Mouse (Mus musculus) forebrain, embryonic 16.5 days (tissue): Measurements from ENCODE around the gene Mapk3. TPM values are rescaled to one million over a fixed set of nuclear protein-coding genes. Genes with fewer than 3 reads are reported as not detected.

Experiments used
- ATAC-seq: fragments of 200-750 bp; cut with Nextera tagmentation; 2 replicates; pipeline ENCODE4 v1.8.0; 2017; ENCODE audit warnings: mild to moderate bottlenecking, moderate library complexity
- H3K27ac ChIP-seq: fragments of 300-500 bp; sonication (generic); 2 replicates; pipeline ENCODE4 v1.5.1; 2014; ENCODE audit warnings: low read length, control low read depth
- H3K27me3 ChIP-seq: fragments of 300-500 bp; sonication (generic); replicated peaks from 2 replicates; pipeline ENCODE4 v1.6.1; 2014; ENCODE audit warnings: low read length; ENCODE audit not compliant: control insufficient read depth, insufficient read depth
- H3K36me3 ChIP-seq: fragments of 300-500 bp; sonication (generic); 2 replicates; pipeline ENCODE4 v1.6.1; 2014; ENCODE audit not compliant: control insufficient read depth, insufficient read depth
- H3K4me1 ChIP-seq: fragments of 300-500 bp; sonication (generic); replicated peaks from 2 replicates; pipeline ENCODE4 v1.6.1; 2014; ENCODE audit warnings: low read length; ENCODE audit not compliant: control insufficient read depth, insufficient read depth
- H3K4me2 ChIP-seq: fragments of 300-500 bp; sonication (generic); 2 replicates; pipeline ENCODE4 v1.6.1; 2014; ENCODE audit warnings: mild to moderate bottlenecking, low read length, control low read depth
- H3K4me3 ChIP-seq: fragments of 300-500 bp; sonication (generic); replicated peaks from 2 replicates; pipeline ENCODE4 v1.5.1; 2014; ENCODE audit warnings: mild to moderate bottlenecking, low read length, control low read depth
- H3K9ac ChIP-seq: fragments of 300-500 bp; sonication (generic); replicated peaks from 2 replicates; pipeline ENCODE4 v1.6.1; 2014; ENCODE audit warnings: low read depth, low read length, control low read depth
- H3K9me3 ChIP-seq: fragments of 300-500 bp; sonication (generic); 2 replicates; pipeline ENCODE4 v1.6.1; 2016; ENCODE audit warnings: low read length; ENCODE audit not compliant: control insufficient read depth
- WGBS: fragments of 180-500 bp; shearing (Covaris S2); extraction: QIAGEN DNeasy Blood & Tissue Kit; methylation state at CpG from one replicate; pipeline ENCODE4 v1.1.7; 2014; 5-methylcytosine and 5-hydroxymethylcytosine counted together
- polyA plus RNA-seq: library from polyadenylated mRNA; unstranded; fragments of >200 nt; fragmentation: Nextera tagmentation; extraction: Ambion mirVana; gene quantifications from 2 replicates; pipeline ENCODE4 v1.2.1, GENCODE M21; 2015

The Mapk3 gene
- polyA plus RNA-seq, 1 experiment from 2014 or later, result 100.0 TPM

GRCm38 (mm10) chr7:126786142-126786541 lies 26.7 kb downstream of the Mapk3 start:
- no peak overlapping the region for H3K27ac ChIP-seq
- peaks cover 43% of the 10 kb centered on the region for H3K36me3 ChIP-seq
- no peaks in the 10 kb centered on the region for H3K9me3 ChIP-seq
- no peaks in the 10 kb centered on the region for H3K27me3 ChIP-seq
- ATAC-seq, result no peak
- H3K4me2 ChIP-seq, result no peak overlapping the region
- H3K9ac ChIP-seq, result no peak overlapping the region
- H3K4me1 ChIP-seq, result peaks cover 12% of the 10 kb centered on the region
- 87% methylated on average over 14 of the region's 14 CpGs for WGBS
- H3K4me3 ChIP-seq, result no peak overlapping the region

- H3K9me3 ChIP-seq, result no peaks in the 10 kb centered on the region
- no peak overlapping the region for H3K9ac ChIP-seq
- H3K4me1 ChIP-seq, result peaks cover 19% of the 10 kb centered on the region
- no peak overlapping the region for H3K27ac ChIP-seq
- H3K4me3 ChIP-seq, result no peak overlapping the region
- no peak overlapping the region for H3K4me2 ChIP-seq
- H3K36me3 ChIP-seq, result peaks cover 40% of the 10 kb centered on the region
- ATAC-seq, result no peak
- no peaks in the 10 kb centered on the region for H3K27me3 ChIP-seq
- WGBS, result 91% methylated on average over 4 of the region's 4 CpGs
These were observed 29.7 kb downstream of the Mapk3 start for GRCm38 (mm10) chr7:126789141-126789540.

- H3K36me3 ChIP-seq, result peaks cover 27% of the 10 kb centered on the region
- H3K4me1 ChIP-seq, result peaks cover 23% of the 10 kb centered on the region
- H3K4me3 ChIP-seq, result peak within 1 kb of the TSS; percentile 88
- no peaks in the 10 kb centered on the region for H3K9me3 ChIP-seq
- peak; percentile 96 for ATAC-seq
- WGBS, result under 1% methylated on average over 73 of the region's 83 CpGs
- H3K9ac ChIP-seq, result peak within 1 kb of the TSS; percentile 78
- no peaks in the 10 kb centered on the region for H3K27me3 ChIP-seq
- H3K4me2 ChIP-seq, result peak within 1 kb of the TSS; percentile 94
- H3K27ac ChIP-seq, result peak within 1 kb of the TSS; percentile 87
These were observed 32.7 kb downstream of the Mapk3 start, which contains the start of gene Ppp4c for GRCm38 (mm10) chr7:126791851-126792720. Gene Ppp4c (minus strand): TSS chr7:126792496.

- Histone ChIP-seq H3K4me1 (peaks cover 31% of the 10 kb centered on the region), H3K27ac (peak overlapping the region; percentile 87), H3K36me3 (peaks cover 23% of the 10 kb centered on the region), H3K4me3 (peak overlapping the region; percentile 88), H3K9me3 (no peaks in the 10 kb centered on the region), H3K4me2 (peak overlapping the region; percentile 51), H3K27me3 (no peaks in the 10 kb centered on the region), H3K9ac (peak overlapping the region; percentile 37)
- peak; percentile 26; the same call in 1 of the 2 replicates for ATAC-seq
- 30% methylated on average over 11 of the region's 11 CpGs for WGBS
These were observed 33.5 kb downstream of the Mapk3 start for GRCm38 (mm10) chr7:126792721-126793443.

GRCm38 (mm10) chr7:126793456-126794270 lies 34.3 kb downstream of the Mapk3 start:
- 75% methylated on average over 4 of the region's 4 CpGs for WGBS
- ATAC-seq, result no peak
- peaks cover 20% of the 10 kb centered on the region for H3K36me3 ChIP-seq
- no peak overlapping the region for H3K4me2 ChIP-seq
- H3K27me3 ChIP-seq, result no peaks in the 10 kb centered on the region
- no peak overlapping the region for H3K4me3 ChIP-seq
- H3K27ac ChIP-seq, result no peak overlapping the region
- H3K9ac ChIP-seq, result no peak overlapping the region
- no peaks in the 10 kb centered on the region for H3K9me3 ChIP-seq
- H3K4me1 ChIP-seq, result peaks cover 36% of the 10 kb centered on the region

GRCm38 (mm10) chr7:126794271-126794605 lies 34.8 kb downstream of the Mapk3 start:
- WGBS, result 75% methylated on average over 4 of the region's 4 CpGs
- H3K4me1 ChIP-seq, result peaks cover 36% of the 10 kb centered on the region

GRCm38 (mm10) chr7:126795387-126796317 lies 36.3 kb downstream of the Mapk3 start:
- Histone ChIP-seq H3K4me3 (no peak overlapping the region), H3K9ac (no peak overlapping the region), H3K4me2 (no peak overlapping the region), H3K36me3 (peaks cover 10% of the 10 kb centered on the region), H3K9me3 (no peaks in the 10 kb centered on the region), H3K27ac (no peak overlapping the region), H3K4me1 (peaks cover 39% of the 10 kb centered on the region), H3K27me3 (no peaks in the 10 kb centered on the region)
- no peak for ATAC-seq
- WGBS, result 79% methylated on average over 16 of the region's 16 CpGs

More at GRCm38 (mm10) chr7:126794271-126794605, 34.8 kb downstream of the Mapk3 start:
- Histone ChIP-seq H3K9ac (no peak overlapping the region), H3K27me3 (no peaks in the 10 kb centered on the region), H3K4me2 (no peak overlapping the region), H3K36me3 (peaks cover 18% of the 10 kb centered on the region), H3K9me3 (no peaks in the 10 kb centered on the region), H3K4me3 (no peak overlapping the region), H3K27ac (no peak overlapping the region)
- ATAC-seq, result no peak

GRCm38 (mm10) chr7:126796350-126796932 lies 37.0 kb downstream of the Mapk3 start:
- Histone ChIP-seq H3K9ac (no peak overlapping the region), H3K4me2 (no peak overlapping the region)

More at GRCm38 (mm10) chr7:126796350-126796932, 37.0 kb downstream of the Mapk3 start:
- no peak for ATAC-seq
- no peaks in the 10 kb centered on the region for H3K27me3 ChIP-seq
- peaks cover 31% of the 10 kb centered on the region for H3K4me1 ChIP-seq
- no peak overlapping the region for H3K27ac ChIP-seq
- H3K9me3 ChIP-seq, result no peaks in the 10 kb centered on the region
- WGBS, result 63% methylated on average over 8 of the region's 8 CpGs
- no peak overlapping the region for H3K4me3 ChIP-seq
- H3K36me3 ChIP-seq, result peaks cover 10% of the 10 kb centered on the region
